Mouse (Mus musculus) urinary bladder, postnatal 25 days (tissue): ENCODE data around the gene Rassf5.
"Not testable (repeated sequence)": the region's sequence is repeated elsewhere in the genome, so short reads cannot be mapped to it uniquely, and the experiment has no call there.

Experiments
- DNase-seq: peaks from one replicate; pipeline ENCODE4 v3.0.0; 2022; ENCODE audit warnings: low spot score

Gene Rassf5

GRCm38 (mm10) chr1:131178083-131178482 is 67.0 kb downstream of the Rassf5 start:
- no peak for DNase-seq

- DNase-seq: no peak
Observed at GRCm38 (mm10) chr1:131177249-131177648, 67.8 kb downstream of the Rassf5 start.

- no peak for DNase-seq
Observed at GRCm38 (mm10) chr1:131175819-131176218, 69.2 kb downstream of the Rassf5 start.

- DNase-seq: no peak
Observed at GRCm38 (mm10) chr1:131175189-131175588, 69.9 kb downstream of the Rassf5 start.

GRCm38 (mm10) chr1:131174299-131174861 is 70.7 kb downstream of the Rassf5 start:
- DNase-seq: no peak

GRCm38 (mm10) chr1:131173809-131174208 is 71.2 kb downstream of the Rassf5 start:
- DNase-seq: no peak

GRCm38 (mm10) chr1:131173001-131173400 is 72.1 kb downstream of the Rassf5 start:
- no peak for DNase-seq

- DNase-seq: no peak
Observed at GRCm38 (mm10) chr1:131167612-131168011, 77.4 kb downstream of the Rassf5 start.

- no peak for DNase-seq
Observed at GRCm38 (mm10) chr1:131164427-131164826, 80.6 kb downstream of the Rassf5 start.

- no peak for DNase-seq
Observed at GRCm38 (mm10) chr1:131161091-131161490, 84.0 kb downstream of the Rassf5 start.

- DNase-seq: not testable (repeated sequence)
Observed at GRCm38 (mm10) chr1:131159573-131160327, 85.3 kb downstream of the Rassf5 start.

GRCm38 (mm10) chr1:131155456-131155855 is 89.6 kb downstream of the Rassf5 start:
- peak; percentile 41 for DNase-seq

GRCm38 (mm10) chr1:131153018-131153629 is 91.9 kb downstream of the Rassf5 start, which contains the start of gene Eif2d:
Gene Eif2d (plus strand): TSS chr1:131153181.
- peak; percentile 86 for DNase-seq

- no peak for DNase-seq
Observed at GRCm38 (mm10) chr1:131149496-131149895, 95.6 kb downstream of the Rassf5 start.

GRCm38 (mm10) chr1:131146181-131146614 is 98.9 kb downstream of the Rassf5 start:
- DNase-seq: no peak

GRCm38 (mm10) chr1:131145222-131145621 is 99.8 kb downstream of the Rassf5 start:
- DNase-seq: not testable (repeated sequence)

GRCm38 (mm10) chr1:131142472-131142871 is 102.6 kb downstream of the Rassf5 start:
- no peak for DNase-seq

GRCm38 (mm10) chr1:131141449-131141848 is 103.6 kb downstream of the Rassf5 start:
- no peak for DNase-seq

GRCm38 (mm10) chr1:131139102-131140095 is 105.7 kb downstream of the Rassf5 start:
- DNase-seq: no peak

GRCm38 (mm10) chr1:131138191-131139016 is 106.7 kb downstream of the Rassf5 start, which contains the start of gene Dyrk3:
Gene Dyrk3 (minus strand): TSS chr1:131138340.
- DNase-seq: peak; percentile 91

- DNase-seq: no peak
Observed at GRCm38 (mm10) chr1:131137717-131138118, 107.3 kb downstream of the Rassf5 start.
